Mouse (Mus musculus) urinary bladder, postnatal 4 days (tissue): ENCODE results near the gene Cbr1.
"Not testable (repeated sequence)": the region's sequence is repeated elsewhere in the genome, so short reads cannot be mapped to it uniquely, and the experiment has no call there.

Experiments used
- DNase-seq, 2 experiments: peaks; one replicate each; pipeline ENCODE4 v3.0.0; 2021 to 2022; ENCODE audit warnings: low spot score in 2 of 2

Cbr1 gene

DNA sequence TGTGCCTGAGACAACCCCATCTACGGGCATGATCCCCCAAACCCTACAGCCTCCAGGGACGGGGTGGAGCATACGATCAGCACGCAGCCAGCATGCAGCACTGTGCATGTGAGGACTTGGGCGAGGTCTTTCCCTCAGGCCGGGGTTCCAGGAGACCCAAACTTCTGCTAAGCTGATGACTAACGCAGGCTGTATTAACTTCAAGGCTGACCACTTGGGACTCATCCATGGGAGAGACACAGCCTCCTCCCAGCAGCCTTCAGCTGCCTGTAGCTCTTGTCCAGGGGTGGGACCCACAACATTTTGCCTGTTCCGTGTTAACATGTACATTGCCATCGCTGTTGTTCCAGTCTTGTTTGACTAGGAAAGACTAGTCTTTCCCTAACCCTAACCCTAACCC, 8.1 kb upstream of the Cbr1 start:
- DNase-seq, result no peak

DNA sequence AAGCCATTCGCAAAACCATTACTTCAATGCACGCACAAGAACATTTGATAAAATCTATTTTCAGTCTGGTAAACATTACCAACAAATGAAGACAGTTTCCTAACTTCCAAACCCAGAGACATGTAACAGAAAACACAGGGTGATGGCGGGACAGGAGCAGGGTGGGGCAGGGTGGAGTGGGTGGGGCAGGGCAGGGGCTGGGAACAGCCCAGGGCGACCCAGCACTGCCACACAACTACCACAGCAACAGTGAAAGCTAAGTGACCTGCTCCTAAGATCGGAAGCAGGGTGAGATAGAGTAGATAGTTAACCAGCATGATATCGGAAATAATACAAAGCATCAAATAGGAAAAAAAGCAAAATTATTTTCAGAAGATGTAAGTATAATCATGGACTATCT, 6.2 kb upstream of the Cbr1 start:
- no peak for DNase-seq

DNA sequence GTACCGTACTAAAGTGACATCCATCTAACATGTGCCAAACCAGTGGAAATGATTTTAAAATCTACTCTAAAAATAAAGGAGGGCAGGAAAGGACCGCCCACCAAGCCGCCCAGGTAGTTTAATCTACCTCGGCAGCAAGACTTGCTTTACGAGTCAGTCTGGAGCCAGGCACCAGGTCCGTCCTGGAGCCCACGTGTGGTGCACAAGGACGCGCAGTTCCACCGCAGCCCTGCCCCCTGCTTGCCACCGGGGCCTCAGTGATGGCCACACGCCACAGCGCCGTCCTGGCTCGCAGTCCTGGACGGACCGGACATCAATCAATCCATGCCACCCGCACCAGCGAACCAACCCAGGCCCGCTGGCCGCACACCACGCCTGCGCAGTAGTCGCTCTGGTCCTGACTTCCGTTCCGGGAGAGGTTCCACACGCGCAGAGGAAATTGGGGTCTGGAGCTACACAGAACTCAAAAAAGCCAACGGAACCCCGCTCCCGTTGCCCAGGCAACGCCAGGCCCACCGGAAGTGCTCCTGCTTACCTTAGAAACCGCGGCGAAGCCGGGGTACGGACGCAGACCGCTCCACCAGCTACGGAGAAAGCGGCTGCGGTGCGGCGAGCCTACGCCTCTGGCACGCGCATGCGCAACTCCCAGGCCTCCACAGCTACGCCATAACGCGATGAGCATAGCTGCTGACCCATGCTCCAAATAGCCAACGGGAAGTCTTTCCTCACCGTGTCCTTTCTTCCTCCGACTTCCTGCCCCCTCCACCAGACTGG, 2.0 kb upstream of the Cbr1 start, which contains the start of gene Setd4:
Gene Setd4 (minus strand): TSS at position 625 of the 774 bp plus-strand sequence.
- peak; percentile 86 to 90 for DNase-seq

DNA sequence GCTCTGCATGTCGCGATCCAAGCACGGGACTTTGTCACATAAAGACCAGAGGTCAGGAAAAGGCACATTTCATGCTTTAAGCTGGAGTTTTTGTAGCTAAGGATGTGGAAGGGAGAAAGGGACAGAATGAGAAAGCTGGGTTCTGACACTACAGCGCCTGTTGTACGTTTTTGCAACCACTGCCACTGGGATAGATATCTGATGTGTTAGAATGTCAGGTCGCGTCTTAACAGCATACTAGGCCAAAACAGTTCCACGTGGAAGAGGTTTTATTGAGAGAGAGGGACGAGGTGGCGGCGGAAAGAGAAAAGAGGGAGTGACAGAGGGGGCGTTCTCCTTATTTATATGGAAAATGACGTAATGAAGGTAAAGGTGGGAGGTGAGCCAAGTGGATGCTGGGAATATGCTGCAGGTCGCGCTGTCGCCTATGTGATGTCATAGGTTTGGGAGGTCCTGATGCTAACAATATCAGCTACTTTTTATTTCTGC, 1.1 kb upstream of the Cbr1 start:
- no peak for DNase-seq

DNA sequence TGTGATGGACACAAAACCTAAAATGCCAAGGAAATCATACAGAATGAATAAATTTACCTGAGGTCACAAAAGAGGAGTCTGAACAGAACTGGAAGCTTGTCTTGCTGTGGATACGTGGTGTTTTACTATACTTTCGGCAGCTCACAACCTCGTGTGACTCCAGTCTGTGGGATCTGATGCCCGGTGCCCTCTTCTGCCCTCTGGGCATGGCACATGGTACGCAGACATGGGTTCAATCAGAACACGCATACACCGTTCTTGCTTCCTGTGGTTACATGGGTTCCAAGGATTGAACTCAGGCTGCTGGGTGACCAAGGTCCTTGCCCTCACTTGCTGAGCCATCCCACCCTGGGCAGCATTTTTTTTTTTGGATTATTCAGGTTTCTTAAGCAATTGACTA, 493 bp downstream of the Cbr1 start:
- no peak for DNase-seq

DNA sequence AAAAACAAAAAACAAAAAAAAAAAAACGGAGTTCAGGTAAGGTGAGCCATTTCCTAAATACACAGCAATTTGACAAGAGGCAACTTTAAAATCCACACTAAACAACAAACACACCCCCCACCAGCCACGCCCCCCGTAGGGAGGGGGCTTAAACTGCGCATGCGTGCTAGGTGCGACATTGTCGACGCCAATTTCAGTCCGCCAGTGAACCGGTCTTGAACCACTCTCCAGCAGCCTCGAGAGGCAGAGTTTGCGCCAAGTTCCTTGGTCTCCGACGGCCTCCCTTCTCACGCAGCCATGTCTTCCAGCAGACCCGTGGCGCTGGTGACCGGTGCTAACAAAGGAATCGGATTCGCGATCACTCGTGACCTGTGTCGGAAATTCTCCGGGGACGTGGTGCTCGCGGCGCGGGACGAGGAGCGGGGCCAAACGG, 2.0 kb downstream of the Cbr1 start:
- peak; percentile 84 for DNase-seq

DNA sequence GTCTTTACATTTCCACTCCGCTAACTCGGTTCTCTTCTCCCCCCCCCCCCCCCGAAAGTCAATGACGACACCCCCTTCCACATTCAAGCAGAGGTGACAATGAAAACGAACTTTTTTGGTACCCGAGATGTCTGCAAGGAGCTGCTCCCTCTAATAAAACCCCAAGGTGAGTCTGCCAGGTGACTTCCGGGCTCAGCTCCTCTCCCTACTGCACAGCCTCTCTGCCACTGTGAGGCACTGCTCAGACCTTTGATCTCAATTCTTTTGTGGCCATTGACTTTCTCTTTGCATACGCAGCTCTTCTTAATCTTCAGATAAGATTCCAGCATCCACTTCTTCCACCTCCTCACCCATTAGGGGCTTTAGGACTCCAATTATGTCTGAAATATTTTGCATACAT, 3.1 kb downstream of the Cbr1 start:
- no peak for DNase-seq

DNA sequence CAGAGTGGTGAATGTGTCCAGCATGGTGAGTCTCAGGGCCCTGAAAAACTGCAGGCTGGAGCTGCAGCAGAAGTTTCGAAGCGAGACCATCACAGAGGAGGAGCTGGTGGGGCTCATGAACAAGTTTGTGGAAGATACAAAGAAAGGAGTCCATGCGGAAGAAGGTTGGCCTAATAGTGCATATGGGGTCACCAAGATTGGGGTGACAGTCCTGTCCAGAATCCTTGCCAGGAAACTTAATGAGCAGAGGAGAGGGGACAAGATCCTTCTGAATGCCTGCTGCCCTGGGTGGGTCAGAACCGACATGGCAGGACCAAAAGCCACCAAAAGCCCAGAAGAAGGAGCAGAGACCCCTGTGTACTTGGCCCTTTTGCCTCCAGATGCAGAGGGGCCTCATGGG, 4.1 kb downstream of the Cbr1 start:
- no peak for DNase-seq

DNA sequence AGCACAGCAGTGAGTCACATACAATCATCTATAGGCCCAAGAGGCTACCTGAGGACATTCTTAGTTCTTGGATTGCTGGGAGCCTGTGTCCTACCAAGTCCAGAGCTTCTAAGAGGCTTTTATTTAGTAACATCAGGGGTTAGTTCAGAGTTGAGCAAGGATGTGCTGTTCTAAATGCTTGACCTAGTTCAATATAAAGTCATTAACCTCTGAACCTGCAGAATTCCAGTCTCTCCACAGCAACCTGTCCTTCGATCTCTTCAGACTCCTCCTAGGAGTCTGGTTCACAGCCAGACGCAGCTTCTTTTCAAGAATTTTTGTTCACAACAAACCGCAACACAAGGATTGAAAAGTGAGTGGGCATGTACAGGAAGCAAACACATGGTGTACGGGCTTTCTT, 5.3 kb downstream of the Cbr1 start:
- no peak for DNase-seq

DNA sequence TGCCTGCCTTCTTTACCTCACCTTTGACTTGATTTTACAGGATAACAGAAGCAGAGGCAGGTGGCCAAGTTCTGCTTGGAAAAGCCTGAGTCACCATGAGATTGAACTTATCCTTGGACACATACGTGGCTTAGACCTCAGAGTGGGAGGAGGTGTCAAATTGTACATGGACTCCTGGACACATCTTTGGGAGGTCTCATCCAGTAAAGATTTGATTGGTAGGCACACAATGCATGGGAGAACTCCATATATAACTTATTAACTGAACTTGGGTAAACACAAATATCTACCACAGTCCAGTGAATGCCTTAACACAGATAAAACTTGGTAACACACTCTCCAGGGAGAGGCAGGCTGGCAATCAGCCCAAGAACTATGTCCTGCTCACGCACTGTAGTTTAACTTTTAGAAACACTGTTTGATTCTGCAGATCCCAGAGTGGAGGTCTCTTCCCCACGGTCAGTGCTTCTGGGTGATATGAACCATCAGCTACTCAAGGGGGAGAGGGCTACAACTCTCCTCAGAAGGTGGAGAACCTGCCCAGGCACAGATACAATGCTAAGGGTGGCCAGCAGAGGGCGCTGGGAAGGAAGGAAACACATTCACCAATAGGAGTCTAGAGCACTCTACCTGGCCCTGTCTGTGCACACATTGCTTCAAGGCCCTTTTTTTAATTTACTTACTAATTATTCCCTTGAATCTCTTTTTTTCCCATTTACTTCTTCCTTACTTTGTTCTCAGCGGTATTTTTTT, 9.6 kb downstream of the Cbr1 start:
- DNase-seq, result no peak

DNA sequence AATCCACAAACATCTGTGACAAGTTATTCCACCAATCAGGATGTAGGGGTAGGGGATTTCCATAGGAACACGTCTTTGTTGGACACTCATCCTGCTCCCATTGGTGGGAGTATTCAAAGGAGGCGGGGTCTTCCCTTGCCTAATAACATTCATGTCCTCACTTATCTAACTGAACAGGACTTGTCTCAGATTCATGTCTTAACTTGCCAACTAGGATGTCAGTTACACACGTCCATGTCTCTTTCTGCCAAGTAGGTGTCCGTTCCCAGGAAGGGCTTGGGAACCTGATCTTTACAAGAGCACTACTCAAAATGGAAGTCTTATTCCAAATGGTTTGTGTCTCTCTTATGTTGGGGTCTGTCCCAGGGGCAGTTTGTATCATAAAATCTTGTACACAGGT, 18.1 kb downstream of the Cbr1 start:
- DNase-seq, result not testable (repeated sequence)

DNA sequence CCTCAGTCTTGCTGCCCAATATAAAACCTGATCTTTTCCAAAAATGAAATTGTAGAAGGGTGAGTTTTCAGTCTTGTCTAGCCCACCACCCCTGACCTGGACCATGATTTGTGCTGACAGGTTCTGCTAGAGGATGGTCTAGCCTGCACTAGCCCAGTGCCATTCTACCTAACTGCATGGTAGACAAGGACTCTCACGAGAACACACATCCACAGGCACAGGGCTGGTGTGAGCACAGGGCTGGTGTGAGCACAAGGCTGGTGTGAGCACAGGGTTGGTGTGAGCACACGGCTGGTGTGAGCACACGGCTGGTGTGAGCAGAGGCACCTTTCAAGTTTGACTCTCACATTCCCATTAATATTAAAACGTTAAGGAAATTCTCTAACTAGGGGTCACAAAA, 19.0 kb downstream of the Cbr1 start:
- no peak for DNase-seq

DNA sequence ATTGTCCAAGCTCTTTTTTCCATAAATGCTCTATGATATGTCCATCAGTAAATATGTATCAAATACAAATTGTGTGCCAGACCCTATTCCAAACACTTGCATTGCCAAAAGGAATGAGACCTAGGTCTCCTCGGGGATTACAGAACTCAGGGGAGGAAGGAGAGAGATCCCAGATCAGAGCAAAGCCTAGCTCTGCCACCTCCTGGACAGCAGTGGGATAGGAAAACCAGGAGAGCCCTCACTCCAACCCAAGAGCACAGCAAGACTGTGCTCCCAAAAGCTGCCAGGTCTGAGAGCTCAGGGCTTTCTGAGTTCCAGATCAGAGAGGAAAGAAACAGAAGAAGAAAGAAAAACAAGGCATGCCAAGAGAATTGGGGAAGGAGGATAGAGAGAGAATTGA, 21.1 kb downstream of the Cbr1 start:
- no peak for DNase-seq

DNA sequence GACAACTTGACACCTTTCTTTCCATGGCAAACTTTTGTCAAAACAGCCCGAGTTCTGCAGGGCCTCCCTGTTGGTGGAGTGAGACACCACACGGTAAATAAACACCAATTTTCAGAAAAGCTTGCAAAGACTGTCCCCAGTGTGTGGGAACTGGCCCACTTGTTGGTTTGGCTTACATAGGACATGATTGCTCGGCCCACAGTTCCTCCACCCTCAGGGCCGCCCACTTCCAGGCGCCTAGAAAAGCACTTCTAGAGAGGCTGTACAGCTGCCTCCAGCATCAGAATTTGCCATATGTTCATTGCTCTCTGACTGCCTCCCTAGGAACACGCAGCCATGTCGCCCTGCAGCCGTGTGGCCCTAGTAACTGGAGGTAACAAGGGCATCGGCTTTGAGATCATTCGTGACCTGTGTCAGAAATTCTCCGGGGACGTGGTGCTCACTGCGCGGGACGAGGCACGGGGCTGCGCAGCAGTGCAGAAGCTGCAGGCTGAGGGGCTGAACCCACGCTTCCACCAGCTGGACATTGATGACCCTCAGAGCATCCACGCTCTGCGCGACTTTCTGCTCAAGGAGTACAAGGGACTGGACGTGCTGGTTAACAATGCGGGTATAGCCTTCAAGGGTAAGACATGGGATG, 22.2 kb downstream of the Cbr1 start, which contains the start of gene Gm5678:
Gene Gm5678 (plus strand): TSS at position 337 of the 640 bp plus-strand sequence.
- DNase-seq, result no peak

DNA sequence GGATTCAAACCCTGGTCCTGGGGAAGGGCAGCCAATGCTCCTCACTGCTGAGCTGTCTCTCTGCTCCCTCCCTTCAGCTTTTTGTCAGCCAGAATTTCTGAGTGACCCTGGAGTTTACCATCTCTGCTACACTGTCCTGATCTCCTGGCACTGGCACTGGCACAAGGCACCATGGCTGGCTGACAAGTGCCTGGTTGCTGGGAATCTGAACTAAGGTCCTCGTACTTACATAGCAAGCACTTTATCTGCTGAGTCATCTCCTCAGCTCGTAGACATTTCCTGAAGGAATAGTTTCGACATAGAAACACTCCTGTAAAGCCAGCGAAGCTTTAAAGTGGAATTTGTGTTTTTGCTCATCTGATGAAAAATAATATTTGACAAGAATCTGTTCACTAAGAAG, 38.4 kb downstream of the Cbr1 start:
- no peak for DNase-seq

DNA sequence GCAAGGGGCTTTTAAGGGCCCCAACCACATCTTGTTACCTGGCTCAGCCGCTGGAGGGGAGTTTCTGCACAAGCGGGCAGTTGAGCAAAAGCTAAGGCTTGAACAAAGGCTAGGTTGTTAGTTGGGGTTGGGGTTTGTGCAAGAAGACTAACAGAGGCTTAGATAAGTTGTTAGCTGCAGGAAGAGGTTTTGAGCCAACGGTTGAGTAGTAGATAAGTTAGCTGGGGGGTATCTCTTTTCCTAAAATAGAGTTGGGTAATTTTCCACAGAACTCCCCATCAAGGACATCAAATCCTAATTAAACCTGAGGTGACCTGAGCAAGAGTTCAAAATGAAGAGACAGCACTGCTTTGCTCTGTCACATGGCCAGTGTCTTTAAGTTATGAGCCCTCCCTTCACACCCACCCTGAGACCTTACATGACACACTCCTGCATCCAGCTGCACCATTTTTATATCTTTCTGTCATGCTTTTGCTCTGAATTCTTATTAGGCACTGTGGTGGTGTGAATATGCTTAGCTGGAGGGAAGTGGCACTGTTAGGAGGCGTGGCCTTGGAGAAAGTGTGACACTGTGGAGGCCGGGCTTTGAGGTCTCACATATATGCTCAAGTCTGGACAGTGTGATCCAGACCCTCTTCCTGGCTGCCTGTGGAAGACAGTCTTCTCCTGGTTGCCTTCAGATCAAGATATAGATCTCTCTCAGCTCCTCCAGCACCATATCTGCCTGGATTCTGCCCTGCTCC, 43.0 kb downstream of the Cbr1 start:
- DNase-seq, result no peak
